Comparison of ENCODE assay signal across 8 mouse cellular contexts in genomic region chr2:173106889-173107785, GRCm38 (mm10). TPM values are rescaled to one million over a fixed set of nuclear protein-coding genes. Genes with fewer than 3 reads are reported as not detected.
DNase-seq lines count a peak whose midpoint lies in the region; ATAC-seq lines count a peak whose summit lies in the region.

No protein-coding gene starts in this region.

- H3K9me3 ChIP-seq in limb, embryonic 10.5 days (replicated peaks): no peaks in the 10 kb centered on the region
- no peaks in the 10 kb centered on the region for H3K9me3 ChIP-seq in midbrain, embryonic 13.5 days

- WGBS in limb, embryonic 10.5 days: 19% methylated on average over 14 of the region's 14 CpGs
- WGBS in midbrain, embryonic 13.5 days: 19% methylated on average over 14 of the region's 14 CpGs

- H3K36me3 ChIP-seq in limb, embryonic 10.5 days: no peaks in the 10 kb centered on the region
- no peaks in the 10 kb centered on the region for H3K36me3 ChIP-seq in midbrain, embryonic 13.5 days

- H3K4me1 ChIP-seq in limb, embryonic 10.5 days: peaks cover 5% of the 10 kb centered on the region; the same call in 1 of the 2 replicates
- H3K4me1 ChIP-seq in midbrain, embryonic 13.5 days (replicated peaks): no peaks in the 10 kb centered on the region

- ATAC-seq in midbrain, embryonic 13.5 days: peak; percentile 45

- H3K4me3 ChIP-seq in limb, embryonic 10.5 days: no peak overlapping the region
- H3K4me3 ChIP-seq in midbrain, embryonic 13.5 days (replicated peaks): no peak overlapping the region

- no peak overlapping the region for H3K27ac ChIP-seq in limb, embryonic 10.5 days
- H3K27ac ChIP-seq in midbrain, embryonic 13.5 days: no peak overlapping the region

- no peak overlapping the region for H3K9ac ChIP-seq in midbrain, embryonic 13.5 days (replicated peaks)

- H3K4me2 ChIP-seq in midbrain, embryonic 13.5 days (replicated peaks): no peak overlapping the region

- peak; percentile 62 for DNase-seq in 416B (ENCODE audit: low read depth)
- peak; percentile 76 for DNase-seq in adrenal gland, postnatal 10 days
- peak; percentile 67 for DNase-seq in embryo, embryonic 11.5 days (ENCODE audit: low read depth, low spot score)
- peak; percentile 63 for DNase-seq in heart, adult 8-10 months (ENCODE audit: low spot score)
- peak; percentile 77 for DNase-seq in kidney, adult 11 months
- peak; percentile 80 for DNase-seq in limb, embryonic 10.5 days (ENCODE audit: low spot score)
- DNase-seq in spleen, postnatal 36 days (ENCODE audit: low spot score in 2 of 2): peak; percentile 27 to 43

- peaks cover 27% of the 10 kb centered on the region for H3K27me3 ChIP-seq in limb, embryonic 10.5 days (ENCODE audit: low read depth, poor library complexity, severe bottlenecking)
- H3K27me3 ChIP-seq in midbrain, embryonic 13.5 days: peaks cover 17% of the 10 kb centered on the region

RNA-seq across cellular contexts. Expression of gene Ctcfl, which starts 12.2 kb away (rescaled TPM):
- total RNA-seq in adrenal gland, postnatal 10 days (2021): under 1 TPM; 0.24 to 0.33 TPM
- total RNA-seq in heart, adult 8-10 months (2022): under 1 TPM in 3 of 4 experiments, not detected in 1; 0.11 to 0.47 (median 0.16) TPM
- 0.06 TPM in 1 of 2 replicates, not detected in the other for polyA plus RNA-seq in limb, embryonic 10.5 days (2016; fragmentation: Nextera tagmentation; extraction: Ambion mirVana)
- polyA plus RNA-seq in midbrain, embryonic 13.5 days (2015; fragmentation: Nextera tagmentation; extraction: Ambion mirVana): 0.10 and 0.15 TPM in 2 replicates

RNA-seq across cellular contexts. Expression of gene Pck1, which starts 45.7 kb away (rescaled TPM):
- 1,000 to 10,000 TPM in 1 of 2 experiments, 100 to 1,000 TPM in 1; 954 to 1,859 TPM for total RNA-seq in adrenal gland, postnatal 10 days (2021)
- total RNA-seq in heart, adult 8-10 months (2022): 1 to 10 TPM; 3.9 to 5.8 (median 4.8) TPM
- polyA plus RNA-seq in limb, embryonic 10.5 days (2016; fragmentation: Nextera tagmentation; extraction: Ambion mirVana): not detected in 2 replicates
- polyA plus RNA-seq in midbrain, embryonic 13.5 days (2015; fragmentation: Nextera tagmentation; extraction: Ambion mirVana): not detected in 2 replicates

Comparison
In these comparisons a context has a peak if more than half of its experiments do, and no peak if none do; other contexts are left out.
1. RNA of gene Pck1, which starts 45.7 kb away (total RNA-seq): 954 to 1,859 TPM in adrenal gland, postnatal 10 days; 3.9 to 5.8 TPM in heart, adult 8-10 months; every median in the first group is over 100 times any median in the second.
2. Peak in every context shown above with its lines, with median percentiles within 50 percentile points of each other: DNase-seq.